Mouse (Mus musculus): ENCODE results near the gene 4921504E06Rik. TPM values are rescaled to one million over a fixed set of nuclear protein-coding genes. Genes with fewer than 3 reads are reported as not detected.

4921504E06Rik gene
- total RNA-seq, 2 experiments from 2014 or later: not detected

- DNase-seq: no peak
These were observed 124.7 kb downstream of the 4921504E06Rik start for GRCm38 (mm10) chr2:19429031-19429430.

GRCm38 (mm10) chr2:19423086-19423485 lies 130.6 kb downstream of the 4921504E06Rik start:
- intact Hi-C loops (cut with DNase I): no loop called here
- peak; percentile 48 for DNase-seq

More at GRCm38 (mm10) chr2:19429031-19429430, 124.7 kb downstream of the 4921504E06Rik start:
- intact Hi-C loops (cut with DNase I): no loop called here

- no peak for DNase-seq
- intact Hi-C loops (cut with DNase I): no loop called here
These were observed 131.5 kb downstream of the 4921504E06Rik start for GRCm38 (mm10) chr2:19422226-19422625.

GRCm38 (mm10) chr2:19419686-19420345 lies 133.9 kb downstream of the 4921504E06Rik start:
- DNase-seq: no peak
- intact Hi-C loops (cut with DNase I): loop anchor here (5.0 kb wide), 1 partner anchor 1357 kb away; no protein-coding TSS in a partner anchor

- no peak for DNase-seq
- intact Hi-C loops (cut with DNase I): loop anchor here (5.0 kb wide), 1 partner anchor 1361 kb away; no protein-coding TSS in a partner anchor
These were observed 137.6 kb downstream of the 4921504E06Rik start for GRCm38 (mm10) chr2:19416066-19416465.

- DNase-seq: no peak
- intact Hi-C loops (cut with DNase I): loop anchor here (2.0 to 5.0 kb wide), 2 partner anchors 104 to 1362 kb away; no protein-coding TSS in a partner anchor
These were observed 138.6 kb downstream of the 4921504E06Rik start for GRCm38 (mm10) chr2:19415063-19415521.

GRCm38 (mm10) chr2:19414222-19414965 lies 139.3 kb downstream of the 4921504E06Rik start:
- peak; percentile 77 for DNase-seq
- intact Hi-C loops (cut with DNase I): loop anchor here (2.0 kb wide), 1 partner anchor 104 kb away; no protein-coding TSS in a partner anchor

Other genes with a start within 250 kb of the 4921504E06Rik start
- 1 to 10 TPM; 5.9 to 7.3 TPM for gene Msrb2, start 182.5 kb downstream of the 4921504E06Rik start, total RNA-seq (2021)
- not detected for gene Ptf1a, start 108.3 kb downstream of the 4921504E06Rik start, total RNA-seq (2021)
- gene Otud1, start 103.8 kb upstream of the 4921504E06Rik start, total RNA-seq (2021): 10 to 100 TPM; 11.3 to 11.6 TPM